Mouse (Mus musculus) CD4-positive, CD25-positive, alpha-beta regulatory T cell (primary cell): Measurements from ENCODE around the gene Lrrc75a. TPM values are rescaled to one million over a fixed set of nuclear protein-coding genes. Genes with fewer than 3 reads are reported as not detected.

ENCODE experiments used
- polyA plus RNA-seq: library from polyadenylated mRNA; unstranded; fragments of 100-300 nt; shearing (Covaris generic); gene quantifications from one replicate; pipeline ENCODE4 v1.2.1, GENCODE M21; 2017

The Lrrc75a gene
- 4.2 TPM for polyA plus RNA-seq

DNA sequence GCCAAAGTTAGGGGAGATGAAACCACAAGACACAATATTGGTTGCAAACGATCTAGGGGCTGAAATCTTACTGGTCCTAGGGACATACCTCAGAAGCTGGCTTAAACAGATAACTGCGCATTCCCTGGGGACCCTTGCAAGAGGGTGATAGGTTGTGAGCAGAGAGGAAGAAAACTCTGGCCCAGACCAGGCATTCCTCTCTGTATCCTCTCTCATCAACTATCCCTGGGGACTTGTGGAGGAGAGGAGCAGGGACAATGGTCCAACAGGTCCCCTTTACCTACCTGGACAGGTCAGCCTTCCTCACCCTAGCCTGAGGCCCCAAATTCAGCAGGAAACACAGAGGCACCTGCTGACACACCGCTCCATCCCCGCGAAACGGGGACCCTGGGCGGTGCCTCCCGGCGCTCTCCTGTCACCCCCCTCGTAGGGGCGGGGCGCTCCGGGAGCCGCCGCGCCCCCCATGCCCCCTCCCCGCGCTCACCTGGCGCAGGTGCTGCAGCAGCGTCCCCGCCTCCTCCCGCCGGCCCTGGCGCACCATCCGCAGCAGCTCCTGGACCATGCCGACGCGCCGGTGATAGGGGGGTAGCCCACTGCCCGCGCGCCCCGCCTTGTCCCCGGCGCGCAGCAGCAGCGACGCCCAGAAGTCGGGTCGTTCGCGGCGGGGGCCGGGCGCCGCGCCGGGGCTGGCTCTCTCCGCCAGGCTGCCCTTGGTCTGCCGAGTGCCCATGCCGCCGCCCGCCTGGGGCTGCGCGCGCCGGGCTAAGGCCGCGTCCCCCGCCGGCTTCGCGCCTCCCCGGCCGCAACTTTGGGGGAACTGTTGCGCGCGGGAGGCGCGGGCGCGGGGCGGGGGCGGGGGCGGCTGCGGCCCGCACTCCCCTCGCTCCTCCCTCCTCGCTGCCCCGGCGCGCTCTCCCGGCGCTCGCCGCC, at the start of gene Lrrc75a:
Gene Lrrc75a, minus strand, starts transcription at position 863 of the 930 bp plus-strand sequence.

DNA sequence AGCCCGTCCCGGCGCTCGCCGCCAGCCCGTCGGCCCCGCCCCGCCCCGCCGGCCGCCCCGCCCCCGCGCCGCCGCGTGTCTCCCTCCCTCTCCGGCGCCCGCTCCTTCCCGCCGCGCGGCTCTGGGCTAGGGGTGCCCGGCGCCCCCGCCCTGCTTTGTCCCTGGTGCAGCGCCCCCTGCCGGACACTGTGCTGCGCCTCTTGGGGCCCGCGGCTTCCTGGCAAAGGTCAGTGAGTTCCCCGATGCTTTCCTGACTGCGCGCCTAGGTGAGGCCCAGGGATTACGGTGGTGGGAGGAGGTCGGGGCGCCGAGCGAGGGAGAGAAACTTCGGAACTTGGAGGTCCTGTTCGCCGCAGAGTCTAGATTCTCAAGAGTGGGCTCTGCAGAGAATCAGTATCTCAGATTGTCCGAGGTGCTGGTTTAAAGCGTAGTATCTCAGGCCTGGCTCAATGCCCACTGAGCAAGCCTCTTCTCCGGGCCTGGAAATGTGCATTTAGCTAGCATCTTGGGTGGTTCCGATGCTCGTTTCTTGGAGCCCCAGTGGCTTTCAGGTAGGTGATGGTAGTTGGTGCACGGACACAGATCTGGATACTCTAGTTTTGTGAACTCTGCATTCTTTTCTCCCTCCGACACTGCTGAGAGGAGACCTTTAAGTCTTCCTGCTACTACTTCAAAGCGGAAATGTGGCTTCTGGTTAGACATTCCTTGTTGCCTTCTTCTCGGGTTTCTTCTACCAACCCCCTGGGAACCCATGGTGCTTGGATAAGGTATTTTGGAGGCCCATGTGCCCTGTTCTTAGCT, 468 bp upstream of the Lrrc75a start, which contains the start of gene Mmgt2:
Gene Mmgt2, plus strand, starts transcription at position 74 of the 801 bp plus-strand sequence.

DNA sequence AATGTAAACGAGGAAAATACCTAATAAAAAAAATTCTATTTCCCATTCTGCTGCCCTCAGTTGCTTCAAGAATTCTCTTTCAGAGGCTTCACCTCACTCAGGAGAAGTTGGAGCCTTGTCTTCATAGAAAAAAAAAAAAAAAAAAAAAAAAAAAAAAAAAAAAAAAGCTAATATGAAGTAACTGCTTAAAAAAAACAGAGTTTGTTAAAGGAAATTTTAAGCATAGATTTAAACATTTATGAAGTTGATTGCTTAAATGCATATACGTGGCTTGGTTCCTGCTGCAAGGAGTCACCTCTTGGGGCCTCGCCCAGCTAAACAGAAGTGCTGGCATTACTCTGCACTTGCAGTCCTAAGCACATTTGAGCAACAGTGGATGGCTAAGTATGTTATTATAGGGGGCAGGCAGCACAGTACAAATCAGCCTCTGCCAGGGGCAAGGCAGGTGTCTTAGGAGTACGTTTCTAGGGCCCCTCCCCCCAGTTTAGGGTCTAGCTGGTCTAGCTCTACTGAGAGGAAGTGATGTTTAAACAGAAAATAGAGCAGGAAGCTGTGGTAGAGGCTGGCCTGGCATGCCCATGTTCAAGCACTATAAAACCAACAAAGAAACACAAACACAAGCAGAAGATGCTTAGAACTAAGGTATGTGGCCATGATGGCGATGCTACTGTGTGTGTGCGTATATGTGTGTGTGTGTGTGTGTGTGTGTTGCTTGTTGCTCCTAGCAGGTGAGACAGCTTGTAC, 74.2 kb downstream of the Lrrc75a start, which contains the start of gene Trpv2:
Gene Trpv2, plus strand, starts transcription at position 528 of the 744 bp plus-strand sequence.

Other genes starting within 250 kb of the Lrrc75a start
- gene Pigl, start 190.1 kb downstream of the Lrrc75a start, polyA plus RNA-seq = 11.7 TPM
- gene Ncor1, start 190.0 kb downstream of the Lrrc75a start, polyA plus RNA-seq = 437 TPM
- 3.5 TPM for gene Cenpv, start 109.3 kb downstream of the Lrrc75a start, polyA plus RNA-seq
- gene Ubb, start 97.4 kb downstream of the Lrrc75a start, polyA plus RNA-seq = 2,356 TPM
- 88.9 TPM for gene Trpv2, start 74.0 kb downstream of the Lrrc75a start, polyA plus RNA-seq
- gene Mmgt2, start 141 bp upstream of the Lrrc75a start, polyA plus RNA-seq = 44.2 TPM
- gene Zfp287, start 83.4 kb upstream of the Lrrc75a start, polyA plus RNA-seq = 26.8 TPM
- gene Gm10428, start 104.6 kb upstream of the Lrrc75a start, polyA plus RNA-seq = not detected
- 4.2 TPM for gene Zfp286, start 140.9 kb upstream of the Lrrc75a start, polyA plus RNA-seq
- 1.7 TPM for gene Trim16, start 171.7 kb upstream of the Lrrc75a start, polyA plus RNA-seq
- 4.5 TPM for gene Fbxw10, start 198.5 kb upstream of the Lrrc75a start, polyA plus RNA-seq
- gene Tvp23b, start 230.9 kb upstream of the Lrrc75a start, polyA plus RNA-seq = 47.5 TPM